Mouse (Mus musculus): ENCODE results near the gene Nek1. TPM values are rescaled to one million over a fixed set of nuclear protein-coding genes. Genes with fewer than 3 reads are reported as not detected.
A peak's percentile ranks its signal among the peaks of the same experiment; 100 is the strongest.

Nek1 gene
- total and polyA plus RNA-seq, 3 experiments: 8.9 to 35.3 (median 15.6) TPM

- Histone ChIP-seq H3K4me3 (ENCODE audit: control insufficient read depth in 1 of 2, insufficient read depth in 1 of 2, low read depth in 2 of 2, low read length in 2 of 2) (peak overlapping the region; percentile 69 to 92), H3K27me3 (ENCODE audit: control insufficient read depth in 1 of 2, insufficient read depth in 2 of 2, low read length in 2 of 2) (no peaks in the 10 kb centered on the region), H3K79me2 (ENCODE audit: control insufficient read depth, insufficient read depth, low read length, poor library complexity) (peaks cover 13% of the 10 kb centered on the region), H3K36me3 (ENCODE audit: control insufficient read depth in 1 of 2, insufficient read depth in 2 of 2, low read length in 2 of 2) (peaks cover 2 to 28% of the 10 kb centered on the region in 2 experiments; a peak in 2 of 4 replicates), H3K27ac (ENCODE audit: control insufficient read depth, low read depth, low read length) (peak overlapping the region; percentile 86), H3K9me3 (replicated peaks; ENCODE audit: insufficient read depth, low read length) (no peaks in the 10 kb centered on the region), H3K9ac (ENCODE audit: control insufficient read depth, low read depth, low read length, poor library complexity, severe bottlenecking) (peak overlapping the region; percentile 85), H3K4me1 (ENCODE audit: control insufficient read depth in 1 of 2, insufficient read depth in 2 of 2, low read length in 2 of 2) (peaks cover 10 to 13% of the 10 kb centered on the region in 2 experiments)
- TF ChIP-seq GATA1 (IDR thresholded peaks at IDR 0.05; ENCODE audit: low read depth, low read length) (peak; percentile 66; the same call in 1 of the 2 replicates), NELFE (IDR thresholded peaks at IDR 0.05; ENCODE audit: low read depth, low read length) (no peak), ETS1 (IDR thresholded peaks at IDR 0.05; ENCODE audit: low read depth, low read length) (0 out of 2 replicates have a peak, but pooled peaks have one; percentile 4)
- no peak for DNase-seq (ENCODE audit: low read depth, low spot score)
Measured at GRCm38 (mm10) chr8:60993639-60993986, 618 bp downstream of the Nek1 start.

GRCm38 (mm10) chr8:60996468-60996867, 3.5 kb downstream of the Nek1 start:
- Histone ChIP-seq H3K9ac (ENCODE audit: control insufficient read depth, low read depth, low read length, poor library complexity, severe bottlenecking) (no peak overlapping the region), H3K4me1 (ENCODE audit: control insufficient read depth in 1 of 2, insufficient read depth in 2 of 2, low read length in 2 of 2) (peaks cover 10 to 13% of the 10 kb centered on the region in 2 experiments), H3K9me3 (replicated peaks; ENCODE audit: insufficient read depth, low read length) (no peaks in the 10 kb centered on the region), H3K36me3 (ENCODE audit: control insufficient read depth in 1 of 2, insufficient read depth in 2 of 2, low read length in 2 of 2) (peaks cover 3 to 28% of the 10 kb centered on the region in 2 experiments; a peak in 2 of 4 replicates), H3K27ac (ENCODE audit: control insufficient read depth, low read depth, low read length) (no peak overlapping the region), H3K4me3 (ENCODE audit: control insufficient read depth in 1 of 2, insufficient read depth in 1 of 2, low read depth in 2 of 2, low read length in 2 of 2) (peak overlapping the region in 1 of 2 experiments; percentile 7; a peak in 1 of 4 replicates), H3K79me2 (ENCODE audit: control insufficient read depth, insufficient read depth, low read length, poor library complexity) (peaks cover 13% of the 10 kb centered on the region), H3K27me3 (ENCODE audit: control insufficient read depth in 1 of 2, insufficient read depth in 2 of 2, low read length in 2 of 2) (no peaks in the 10 kb centered on the region)
- peak; percentile 89 for DNase-seq (ENCODE audit: low read depth, low spot score)
- no peak for TF ChIP-seq MAZ (IDR thresholded peaks at IDR 0.05; ENCODE audit: low read depth, low read length)
- TF ChIP-seq KAT2A (conservative IDR thresholded peaks at IDR 0.05; ENCODE audit: low read depth, low read length): no peak
- TF ChIP-seq RCOR1 (IDR thresholded peaks at IDR 0.05; ENCODE audit: low read depth, low read length): peak; percentile 46; the same call in 1 of the 2 replicates
- TF ChIP-seq JUND (IDR thresholded peaks at IDR 0.05; ENCODE audit: low read depth, low read length): no peak
- peak; percentile 56; the same call in 1 of the 2 replicates for TF ChIP-seq MXI1 (IDR thresholded peaks at IDR 0.05; ENCODE audit: low read depth, low read length)
- no peak for TF ChIP-seq POLR2AphosphoS5 (IDR thresholded peaks at IDR 0.05; ENCODE audit: borderline replicate concordance, low read depth, low read length)
- no peak for TF ChIP-seq CHD1 (IDR thresholded peaks at IDR 0.05; ENCODE audit: low read depth, low read length)
- peak; percentile 48; the same call in 1 of the 2 replicates for TF ChIP-seq TCF12 (IDR thresholded peaks at IDR 0.05; ENCODE audit: low read depth, low read length)
- no peak for TF ChIP-seq ELF1 (IDR thresholded peaks at IDR 0.05; ENCODE audit: low read depth, low read length)
- TF ChIP-seq USF1 (IDR thresholded peaks at IDR 0.05; ENCODE audit: low read depth, low read length): no peak
- peak; percentile 89 for TF ChIP-seq GATA1 (IDR thresholded peaks at IDR 0.05; ENCODE audit: low read depth, low read length)
- TF ChIP-seq EP300 (IDR thresholded peaks at IDR 0.05; ENCODE audit: low read depth in 1 of 2, low read length in 2 of 2): peak; percentile 73 to 85
- no peak for TF ChIP-seq TBP (IDR thresholded peaks at IDR 0.05; ENCODE audit: low read depth, low read length)
- no peak for TF ChIP-seq ZKSCAN1 (IDR thresholded peaks at IDR 0.05; ENCODE audit: low read depth, low read length)
- TF ChIP-seq MAFK (IDR thresholded peaks at IDR 0.05; ENCODE audit: borderline replicate concordance, low read depth, low read length): no peak
- TF ChIP-seq BHLHE40 (IDR thresholded peaks at IDR 0.05; ENCODE audit: borderline replicate concordance, low read depth, low read length): no peak
- TF ChIP-seq ZNF384 (IDR thresholded peaks at IDR 0.05; ENCODE audit: low read depth, low read length): no peak
- TF ChIP-seq CHD2 (IDR thresholded peaks at IDR 0.05; ENCODE audit: low read length): no peak
- TF ChIP-seq MAX (IDR thresholded peaks at IDR 0.05; ENCODE audit: low read length): no peak
- TF ChIP-seq SMC3 (IDR thresholded peaks at IDR 0.05; ENCODE audit: low read depth, low read length): no peak
- peak; percentile 51 for TF ChIP-seq SIN3A (IDR thresholded peaks at IDR 0.05; ENCODE audit: low read length)
- no peak for TF ChIP-seq NELFE (IDR thresholded peaks at IDR 0.05; ENCODE audit: low read depth, low read length)
- TF ChIP-seq MEF2A (IDR thresholded peaks at IDR 0.05; ENCODE audit: extremely low read depth, insufficient replicate concordance, low read depth, low read length, poor library complexity, severe bottlenecking): no peak
- no peak for TF ChIP-seq TAL1 (IDR thresholded peaks at IDR 0.05; ENCODE audit: low read length)
- no peak for TF ChIP-seq POLR2A (IDR thresholded peaks at IDR 0.05; ENCODE audit: control insufficient read depth in 1 of 2, insufficient read depth in 1 of 2, low read depth in 1 of 2, low read length in 2 of 2, poor library complexity in 1 of 2)
- TF ChIP-seq ZMIZ1 (IDR thresholded peaks at IDR 0.05; ENCODE audit: low read depth, low read length): no peak
- TF ChIP-seq USF2 (IDR thresholded peaks at IDR 0.05; ENCODE audit: borderline replicate concordance in 1 of 2, insufficient read depth in 1 of 2, low read depth in 1 of 2, low read length in 2 of 2): no peak
- TF ChIP-seq CTCF (IDR thresholded peaks at IDR 0.05 in 2 of 3, conservative IDR thresholded peaks at IDR 0.05 in 1 of 3; ENCODE audit: control insufficient read depth in 1 of 3, insufficient read depth in 1 of 3, low read depth in 2 of 3, low read length in 3 of 3, poor library complexity in 1 of 3, severe bottlenecking in 1 of 3): no peak
- no peak for TF ChIP-seq E2F4 (IDR thresholded peaks at IDR 0.05; ENCODE audit: borderline replicate concordance, low read depth, low read length)
- no peak for TF ChIP-seq HCFC1 (IDR thresholded peaks at IDR 0.05; ENCODE audit: low read depth, low read length)
- no peak for TF ChIP-seq UBTF (IDR thresholded peaks at IDR 0.05; ENCODE audit: borderline replicate concordance, insufficient read depth, low read depth, low read length)

All from MEL (cell line).